Mouse (Mus musculus) CD4-positive helper T cell, adult 2 months (primary cell): ENCODE data around the gene Olfr1371.
"Not testable (repeated sequence)": the region's sequence is repeated elsewhere in the genome, so short reads cannot be mapped to it uniquely, and the experiment has no call there.

ENCODE experiments used
- DNase-seq: peaks from one replicate; pipeline ENCODE4 v3.0.0-alpha.2; 2012; ENCODE audit warnings: low read depth, missing footprints, low spot score

The Olfr1371 gene

GRCm38 (mm10) chr11:52225986-52226599 lies 12.3 kb upstream of the Olfr1371 start:
- peak; percentile 9 for DNase-seq

DNA sequence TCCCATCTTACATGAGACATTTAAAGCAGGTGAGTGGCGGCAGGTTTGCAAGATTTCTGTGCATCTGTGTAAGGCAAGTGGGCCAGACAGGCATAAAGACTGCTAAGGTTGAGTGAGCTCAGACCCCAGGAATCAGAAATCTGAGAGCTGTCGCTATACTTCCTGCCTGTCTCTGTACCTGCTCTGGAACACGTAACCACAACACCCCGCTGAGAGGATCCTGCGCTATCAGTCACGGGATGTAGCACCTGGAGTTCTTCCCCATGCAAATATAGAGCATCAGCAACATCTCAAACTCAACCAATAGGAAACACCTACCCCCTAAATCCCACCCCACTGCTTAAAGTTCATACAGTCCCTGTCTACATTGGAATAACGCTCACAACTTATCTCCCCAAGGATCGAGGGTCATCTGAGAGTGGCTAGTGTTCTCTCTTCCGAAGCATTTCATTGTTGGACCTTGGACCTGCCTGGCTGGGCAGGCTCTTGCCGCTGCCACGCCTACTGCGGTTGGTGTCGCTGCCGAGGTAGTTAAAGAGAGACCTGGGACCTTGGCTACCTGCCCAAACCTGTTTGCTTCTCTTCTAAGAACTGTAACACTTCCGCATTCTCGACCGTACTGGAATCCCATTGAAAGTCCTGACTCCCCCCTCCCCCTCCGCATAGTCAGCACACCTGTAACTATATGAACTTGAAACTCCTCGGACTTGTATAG lies 10.3 kb upstream of the Olfr1371 start:
- DNase-seq = peak; percentile 81

- peak; percentile 68 for DNase-seq
These were observed 9.1 kb upstream of the Olfr1371 start for GRCm38 (mm10) chr11:52222891-52223290.

DNA sequence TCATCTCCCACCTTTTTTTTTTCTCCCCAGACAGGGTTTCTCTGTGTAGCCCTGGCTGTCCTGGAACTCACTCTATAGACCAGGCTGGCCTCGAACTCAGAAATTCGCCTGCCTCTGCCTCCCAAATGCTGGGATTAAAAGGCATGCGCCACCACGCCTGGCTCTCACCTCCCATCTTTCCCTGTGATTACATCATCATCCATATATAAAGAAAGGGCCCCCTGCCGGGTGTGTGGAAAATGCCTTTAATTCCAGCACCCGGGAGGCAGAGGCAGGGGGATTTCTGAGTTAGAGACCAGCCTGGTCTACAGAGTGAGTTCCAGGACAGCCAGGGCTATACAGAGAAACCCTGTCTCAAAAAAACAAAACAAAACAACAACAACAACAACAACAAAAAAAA lies 8.1 kb upstream of the Olfr1371 start:
- DNase-seq = not testable (repeated sequence)

DNA sequence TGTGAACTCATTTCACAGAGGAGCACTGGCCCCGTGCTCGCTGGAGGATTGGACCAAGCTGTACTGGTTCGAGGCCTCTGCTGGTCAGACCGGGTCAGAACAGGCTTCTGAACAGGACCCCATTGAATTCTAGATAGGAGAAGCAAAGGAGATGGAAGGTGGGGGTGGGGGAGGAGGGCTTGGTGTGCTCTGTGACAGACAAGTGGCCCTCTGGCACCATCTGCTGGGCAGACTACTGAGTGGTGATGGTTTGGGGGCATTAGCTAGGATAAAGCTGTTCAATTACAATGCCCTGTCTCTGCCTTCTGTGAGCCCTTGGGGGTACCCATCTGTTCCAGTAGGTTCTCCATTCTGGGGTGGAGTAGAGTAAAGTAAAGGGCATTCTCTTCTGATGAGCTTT lies 6.5 kb upstream of the Olfr1371 start:
- DNase-seq = peak; percentile 75

- not testable (repeated sequence) for DNase-seq
These were observed 17.2 kb downstream of the Olfr1371 start for GRCm38 (mm10) chr11:52196496-52197023.

- DNase-seq = peak; percentile 54
These were observed 33.1 kb downstream of the Olfr1371 start for GRCm38 (mm10) chr11:52180651-52181050.

DNA sequence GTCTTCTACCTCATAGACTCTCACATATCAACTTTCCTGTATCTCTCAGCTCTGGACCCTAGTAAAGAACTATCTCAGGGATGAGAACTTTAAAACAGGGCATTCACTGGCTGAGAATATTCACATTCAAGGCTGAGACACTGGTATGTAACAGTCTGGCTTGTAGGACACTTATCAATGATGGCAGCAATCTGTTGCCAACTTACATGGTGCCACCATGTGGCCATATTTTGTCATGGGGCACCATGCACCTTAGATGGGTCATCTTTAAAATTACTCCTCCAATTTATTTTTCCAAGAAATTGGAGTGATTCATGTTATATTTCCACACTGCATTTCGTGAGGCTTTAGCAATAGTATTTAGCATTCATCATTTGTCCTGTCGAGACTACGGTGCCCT lies 33.9 kb downstream of the Olfr1371 start:
- DNase-seq = not testable (repeated sequence)

GRCm38 (mm10) chr11:52168461-52168860 lies 45.3 kb downstream of the Olfr1371 start:
- peak; percentile 17 for DNase-seq

- not testable (repeated sequence) for DNase-seq
These were observed 45.9 kb downstream of the Olfr1371 start for GRCm38 (mm10) chr11:52167901-52168302.

GRCm38 (mm10) chr11:52167126-52167525 lies 46.7 kb downstream of the Olfr1371 start:
- peak; percentile 24 for DNase-seq

DNA sequence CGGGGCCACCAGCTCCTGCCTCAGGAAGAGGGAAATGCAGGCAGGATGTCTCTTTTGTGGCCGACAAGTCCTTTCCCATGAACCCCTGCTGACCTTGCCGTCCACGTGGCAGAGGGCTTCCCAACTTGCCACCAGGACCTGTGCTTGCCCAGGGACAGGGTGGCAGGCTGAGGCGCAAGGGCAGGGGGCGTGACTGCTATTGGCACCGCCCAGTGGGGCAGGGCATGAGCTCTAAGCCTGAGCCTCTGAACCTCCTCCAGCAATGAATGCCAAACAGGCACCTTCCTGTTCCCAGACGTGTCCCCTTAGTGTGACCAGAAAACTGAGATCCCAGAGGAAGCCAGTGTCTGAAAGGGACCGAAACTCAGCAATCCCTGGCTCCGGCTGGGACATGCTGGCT lies 49.9 kb downstream of the Olfr1371 start:
- no peak for DNase-seq
